Mouse (Mus musculus) testis, adult 2 months (tissue): ENCODE measurements around the gene Dync2li1. TPM values are rescaled to one million over a fixed set of nuclear protein-coding genes. Genes with fewer than 3 reads are reported as not detected.

Experiments
- H3K27ac ChIP-seq: fragments of 200-500 bp; 2 replicates; pipeline ENCODE4 v1.5.1; 2012; ENCODE audit warnings: low read depth, low read length; ENCODE audit not compliant: control insufficient read depth, insufficient read depth
- H3K27me3 ChIP-seq: fragments of 200-500 bp; 2 replicates; pipeline ENCODE4 v1.6.1; 2012; ENCODE audit warnings: mild to moderate bottlenecking, low read length, moderate library complexity; ENCODE audit not compliant: control insufficient read depth, insufficient read depth
- H3K36me3 ChIP-seq: fragments of 200-500 bp; 2 replicates; pipeline ENCODE4 v1.6.1; 2012; ENCODE audit warnings: mild to moderate bottlenecking, low read length; ENCODE audit not compliant: control insufficient read depth, insufficient read depth
- H3K4me1 ChIP-seq: fragments of 200-500 bp; 2 replicates; pipeline ENCODE4 v1.6.1; 2012; ENCODE audit warnings: low read length; ENCODE audit not compliant: control insufficient read depth, insufficient read depth
- H3K4me3 ChIP-seq: fragments of 200-500 bp; 2 replicates; pipeline ENCODE4 v1.5.1; 2012; ENCODE audit warnings: low read depth, mild to moderate bottlenecking, low read length, moderate library complexity, mixed read lengths; ENCODE audit not compliant: control insufficient read depth
- CTCF ChIP-seq: fragments of 200-500 bp; IDR thresholded peaks from 2 replicates; pipeline ENCODE4 v1.5.1; 2012; ENCODE audit warnings: low read depth, mild to moderate bottlenecking, inconsistent platforms, low read length, moderate library complexity; ENCODE audit not compliant: control insufficient read depth, insufficient read depth, insufficient replicate concordance
- POLR2A ChIP-seq: fragments of 200-500 bp; IDR thresholded peaks from 2 replicates; pipeline ENCODE4 v1.6.1; 2012; ENCODE audit warnings: low read depth, mild to moderate bottlenecking, inconsistent platforms, low read length, moderate library complexity; ENCODE audit not compliant: control insufficient read depth
- polyA plus RNA-seq: library from polyadenylated mRNA; depleted of rRNA; stranded (reverse); fragments of >200 nt; gene quantifications from 2 replicates; pipeline ENCODE4 v1.2.3, GENCODE M21; 2012

The Dync2li1 gene
- polyA plus RNA-seq, 1 experiment, result 21.6 TPM

DNA sequence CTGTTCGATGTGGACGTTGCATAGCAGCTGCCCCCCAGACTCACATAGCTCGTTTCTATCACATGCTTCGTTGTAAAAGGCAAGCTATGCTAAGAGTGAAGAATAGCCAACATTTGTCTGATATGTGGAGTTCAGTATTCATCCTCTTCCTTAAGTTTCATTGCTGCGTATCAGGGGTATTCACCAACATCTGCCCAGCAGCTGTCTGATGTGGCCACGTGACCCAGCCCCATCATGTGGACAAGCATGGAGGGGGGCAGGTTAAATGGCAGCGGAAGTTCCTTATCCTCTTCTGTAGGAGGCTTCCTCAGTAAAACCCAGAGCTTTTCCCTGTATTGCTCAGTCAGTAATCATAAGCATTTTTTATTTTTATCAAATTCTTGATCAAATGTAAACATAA lies 31.5 kb downstream of the Dync2li1 start:
- Histone ChIP-seq H3K27me3 (no peaks in the 10 kb centered on the region), H3K4me1 (no peaks in the 10 kb centered on the region), H3K4me3 (no peak overlapping the region), H3K27ac (no peak overlapping the region), H3K36me3 (no peaks in the 10 kb centered on the region)
- TF ChIP-seq POLR2A (no peak), CTCF (no peak)

DNA sequence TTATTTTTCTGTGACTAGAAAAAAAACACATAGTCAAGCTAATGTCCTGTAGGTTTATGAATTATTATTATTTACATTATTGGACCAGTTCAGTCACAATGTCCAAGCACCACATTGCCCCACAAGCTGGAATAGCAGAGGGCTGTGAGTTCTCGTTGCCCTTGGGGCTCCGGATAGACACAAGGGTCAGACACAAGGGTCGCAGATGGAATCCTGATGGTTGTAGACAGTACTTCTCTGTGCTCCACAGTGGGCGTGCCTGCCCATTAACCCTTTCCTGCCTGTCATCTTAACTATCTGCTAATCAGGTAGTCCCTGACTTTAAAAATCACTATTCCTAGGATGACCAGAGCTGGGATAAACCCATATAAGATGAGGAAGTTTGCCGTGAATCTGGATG lies 31.9 kb downstream of the Dync2li1 start:
- H3K4me3 ChIP-seq, result no peak overlapping the region
- H3K27ac ChIP-seq, result no peak overlapping the region
- H3K4me1 ChIP-seq, result no peaks in the 10 kb centered on the region
- TF ChIP-seq CTCF, result no peak
- TF ChIP-seq POLR2A, result no peak
- no peaks in the 10 kb centered on the region for H3K36me3 ChIP-seq
- H3K27me3 ChIP-seq, result no peaks in the 10 kb centered on the region

DNA sequence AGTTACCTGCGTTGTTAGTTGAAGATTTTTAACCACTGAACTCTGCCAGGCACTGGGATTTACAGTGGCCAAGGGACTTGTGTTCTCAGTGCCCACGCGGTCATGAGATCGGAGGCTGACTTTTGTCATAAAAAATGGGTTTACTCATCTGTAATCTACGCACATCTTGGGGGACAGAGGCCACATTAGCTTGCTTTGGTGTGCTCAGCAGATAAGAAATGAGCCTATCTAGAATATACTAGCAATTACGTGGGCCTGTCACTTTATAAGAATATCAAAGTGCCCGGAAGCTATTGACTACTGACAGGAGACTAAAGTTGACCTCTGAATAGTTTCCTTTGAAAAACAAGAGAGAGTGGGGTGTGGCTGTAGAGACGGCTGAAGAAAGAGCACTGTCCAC lies 32.7 kb downstream of the Dync2li1 start:
- Histone ChIP-seq H3K36me3 (no peaks in the 10 kb centered on the region), H3K27me3 (no peaks in the 10 kb centered on the region), H3K4me3 (no peak overlapping the region), H3K27ac (no peak overlapping the region), H3K4me1 (no peaks in the 10 kb centered on the region)
- TF ChIP-seq CTCF (no peak), POLR2A (no peak)

DNA sequence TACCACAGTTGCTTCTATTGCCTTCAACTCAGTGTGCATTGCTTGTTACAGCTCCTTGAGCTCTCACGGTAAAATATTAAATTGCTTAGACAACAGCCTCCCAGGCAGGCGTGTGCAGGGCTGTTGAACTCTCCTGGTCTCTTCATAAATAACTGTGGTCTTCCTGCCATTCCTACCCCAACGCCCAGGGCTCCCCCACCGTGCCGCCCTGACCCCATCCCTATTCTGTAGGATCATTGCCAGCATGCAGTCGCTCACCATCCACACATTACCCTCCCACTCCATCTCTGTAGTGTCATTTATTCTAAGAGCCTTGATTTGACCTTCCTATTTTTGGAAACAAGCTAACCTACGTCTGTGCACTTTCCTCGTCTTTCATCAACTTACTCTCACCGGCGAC lies 38.8 kb downstream of the Dync2li1 start:
- no peaks in the 10 kb centered on the region for H3K4me1 ChIP-seq
- H3K36me3 ChIP-seq, result no peaks in the 10 kb centered on the region
- H3K27ac ChIP-seq, result no peak overlapping the region
- no peak overlapping the region for H3K4me3 ChIP-seq
- no peak for TF ChIP-seq POLR2A
- no peak for TF ChIP-seq CTCF
- no peaks in the 10 kb centered on the region for H3K27me3 ChIP-seq

DNA sequence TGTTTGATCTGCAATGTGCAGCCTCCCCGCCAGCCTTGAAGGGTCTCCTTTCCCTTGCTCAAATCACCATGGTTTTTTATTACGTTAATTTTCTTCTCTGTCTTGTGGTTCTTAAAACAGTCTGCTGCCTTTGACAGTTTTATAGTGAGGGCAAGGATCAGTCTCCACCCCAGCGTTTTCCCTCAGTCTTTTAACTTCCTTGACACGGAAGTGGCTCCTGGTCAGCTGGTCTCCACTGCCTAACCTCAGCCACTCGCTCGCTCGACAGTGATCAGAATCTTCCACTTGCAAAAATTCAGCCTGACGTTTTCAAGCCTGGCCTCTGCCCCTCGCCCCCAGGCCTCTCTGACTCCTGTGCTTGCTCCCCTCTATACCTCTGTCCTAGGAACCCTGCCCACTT lies 39.4 kb downstream of the Dync2li1 start:
- no peaks in the 10 kb centered on the region for H3K4me1 ChIP-seq
- no peaks in the 10 kb centered on the region for H3K36me3 ChIP-seq
- no peak overlapping the region for H3K4me3 ChIP-seq
- H3K27me3 ChIP-seq, result no peaks in the 10 kb centered on the region
- TF ChIP-seq POLR2A (no peak), CTCF (no peak)
- no peak overlapping the region for H3K27ac ChIP-seq

DNA sequence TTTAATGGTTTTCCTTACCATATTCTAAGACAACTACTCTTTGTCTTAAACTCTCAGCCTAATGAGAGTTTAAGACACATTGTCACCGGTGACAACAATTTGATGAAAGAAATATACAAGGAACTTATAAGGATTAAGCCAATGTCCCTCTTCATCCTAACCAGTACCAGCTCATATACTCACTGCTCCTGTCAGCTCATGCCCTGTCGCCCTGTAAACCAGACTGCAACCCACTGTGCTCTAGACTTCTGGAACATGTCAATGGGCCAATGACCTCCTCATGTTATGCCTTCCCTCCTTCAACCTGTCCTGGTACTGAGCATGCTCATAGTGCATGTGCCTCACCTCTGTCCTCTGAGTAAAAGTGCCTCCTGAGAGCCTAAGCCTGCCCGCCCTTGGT lies 41.6 kb downstream of the Dync2li1 start:
- Histone ChIP-seq H3K27me3 (no peaks in the 10 kb centered on the region), H3K4me1 (no peaks in the 10 kb centered on the region), H3K36me3 (no peaks in the 10 kb centered on the region), H3K27ac (no peak overlapping the region), H3K4me3 (no peak overlapping the region)
- TF ChIP-seq POLR2A (no peak), CTCF (no peak)

DNA sequence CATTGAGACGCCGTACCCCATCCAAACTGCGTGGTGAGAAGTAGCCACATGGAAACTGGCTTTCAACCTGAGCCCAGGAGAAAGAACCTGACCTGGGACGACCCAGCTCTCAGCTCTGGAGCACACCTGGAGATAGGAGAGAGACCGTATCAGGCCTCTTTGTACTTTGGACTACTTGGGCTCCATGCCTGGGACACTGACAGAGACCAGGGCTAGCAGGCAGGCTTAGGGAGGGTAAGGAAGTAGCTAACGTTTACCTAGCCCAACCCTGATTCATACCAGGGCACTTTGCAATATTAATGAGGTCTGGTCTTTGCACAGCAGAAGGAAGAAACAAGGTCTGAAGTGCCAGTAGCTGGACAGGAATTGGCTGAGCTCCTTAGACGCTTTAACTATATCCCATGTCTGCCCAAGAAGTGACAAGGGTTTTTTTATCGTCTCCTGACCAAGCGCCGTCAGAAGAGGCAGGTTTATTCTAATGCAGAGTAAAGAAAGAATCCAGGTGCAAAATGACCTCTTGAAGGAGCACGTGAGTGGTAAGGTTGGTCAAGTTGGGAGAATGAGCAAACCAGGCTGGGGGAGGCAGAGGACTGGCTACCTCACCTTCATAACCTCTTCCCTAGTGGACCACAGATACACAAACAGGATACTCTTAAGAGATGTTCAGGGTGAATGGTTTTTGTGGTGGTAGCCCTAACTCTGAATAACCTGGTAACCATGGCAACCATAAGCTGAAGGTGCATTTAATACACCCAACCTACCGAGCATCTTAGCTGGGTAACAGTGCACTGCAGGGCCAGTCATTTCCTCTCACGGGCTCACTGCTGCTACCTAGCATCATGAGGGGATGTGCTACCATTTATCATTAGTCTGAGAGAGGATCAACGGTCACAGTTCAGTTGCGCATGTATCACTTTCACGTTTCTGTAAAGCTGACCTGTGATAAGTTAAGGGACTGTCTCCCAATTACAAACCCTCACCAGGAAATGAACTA lies 46.4 kb downstream of the Dync2li1 start:
- no peak overlapping the region for H3K27ac ChIP-seq
- no peaks in the 10 kb centered on the region; the same call in 1 of the 2 replicates for H3K27me3 ChIP-seq
- no peaks in the 10 kb centered on the region for H3K36me3 ChIP-seq
- H3K4me1 ChIP-seq, result peaks cover 14% of the 10 kb centered on the region
- no peak for TF ChIP-seq POLR2A
- no peak for TF ChIP-seq CTCF
- H3K4me3 ChIP-seq, result no peak overlapping the region

DNA sequence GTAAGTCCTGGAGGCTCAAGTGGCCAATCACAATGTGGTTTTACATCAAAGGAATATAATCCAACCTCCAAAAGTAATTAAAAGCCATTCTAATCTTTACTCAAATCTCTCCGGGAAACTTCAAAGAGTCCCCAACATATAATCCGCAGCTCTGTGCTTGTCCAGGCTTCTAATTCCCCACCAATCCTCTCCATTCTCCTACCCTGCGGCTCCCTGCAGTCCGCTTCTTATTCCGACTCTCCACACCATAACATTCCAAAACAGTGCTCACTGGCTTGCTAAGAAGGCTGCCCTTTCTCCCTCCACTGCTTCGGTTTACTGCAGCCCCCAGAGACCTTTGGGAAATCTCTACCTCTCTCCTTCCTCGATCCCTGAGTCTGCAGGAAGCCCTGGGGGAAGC lies 47.8 kb downstream of the Dync2li1 start:
- Histone ChIP-seq H3K4me3 (no peak overlapping the region), H3K4me1 (peaks cover 14% of the 10 kb centered on the region), H3K27me3 (no peaks in the 10 kb centered on the region; the same call in 1 of the 2 replicates), H3K27ac (no peak overlapping the region), H3K36me3 (no peaks in the 10 kb centered on the region)
- no peak for TF ChIP-seq CTCF
- no peak for TF ChIP-seq POLR2A
